Mouse (Mus musculus) induced T-regulatory cell, adult 2 months (primary cell): ENCODE measurements at regions not wholly inside any gene's neighbourhood (a gene's known extent, or its start where the extent isn't known, plus 50 kb on each side); places are given as distances from the start of the nearest gene placed in this dataset.

Experiments used
- DNase-seq: peaks from one replicate; pipeline ENCODE4 v3.0.0-alpha.2; 2012; ENCODE audit warnings: low read depth

DNA sequence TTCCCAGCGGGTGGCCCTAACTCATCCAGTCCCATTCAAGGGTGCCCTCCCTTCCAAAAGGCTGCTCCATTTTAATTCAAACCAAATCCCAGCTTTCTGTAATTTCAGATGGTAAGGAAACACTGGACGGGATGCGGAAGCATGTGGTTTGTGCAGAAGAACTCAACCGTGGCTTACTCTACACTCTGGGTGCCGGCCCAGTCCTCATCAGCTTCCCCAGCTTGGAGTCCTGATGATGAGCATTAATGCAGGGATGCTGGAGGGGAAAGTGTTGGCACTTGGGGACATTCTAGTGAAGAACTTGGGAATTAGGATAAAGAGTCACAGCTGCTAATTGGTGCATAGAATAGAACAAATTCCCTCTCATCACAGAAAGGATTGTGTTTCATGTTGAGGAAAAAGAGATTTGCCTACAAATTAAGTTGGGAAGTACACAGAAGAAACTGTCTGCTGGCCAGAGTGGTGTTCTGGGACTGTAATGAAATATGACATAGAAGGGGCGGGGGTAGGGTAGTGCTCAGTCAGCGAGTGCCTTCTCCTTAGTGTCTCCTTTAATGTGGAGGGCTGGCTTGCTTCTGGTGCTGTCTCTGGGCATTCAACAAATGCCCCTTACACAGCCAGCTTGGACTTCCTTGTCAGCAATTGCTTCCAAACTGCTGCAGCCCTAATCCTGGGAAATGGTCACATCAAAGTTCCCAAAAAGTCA is 285.0 kb upstream of the Bmper start:
- DNase-seq = no peak

GRCm38 (mm10) chr9:22944992-22945391 is 277.9 kb upstream of the Bmper start:
- DNase-seq = no peak

- no peak for DNase-seq
These were observed 277.4 kb upstream of the Bmper start for GRCm38 (mm10) chr9:22945426-22945955.

DNA sequence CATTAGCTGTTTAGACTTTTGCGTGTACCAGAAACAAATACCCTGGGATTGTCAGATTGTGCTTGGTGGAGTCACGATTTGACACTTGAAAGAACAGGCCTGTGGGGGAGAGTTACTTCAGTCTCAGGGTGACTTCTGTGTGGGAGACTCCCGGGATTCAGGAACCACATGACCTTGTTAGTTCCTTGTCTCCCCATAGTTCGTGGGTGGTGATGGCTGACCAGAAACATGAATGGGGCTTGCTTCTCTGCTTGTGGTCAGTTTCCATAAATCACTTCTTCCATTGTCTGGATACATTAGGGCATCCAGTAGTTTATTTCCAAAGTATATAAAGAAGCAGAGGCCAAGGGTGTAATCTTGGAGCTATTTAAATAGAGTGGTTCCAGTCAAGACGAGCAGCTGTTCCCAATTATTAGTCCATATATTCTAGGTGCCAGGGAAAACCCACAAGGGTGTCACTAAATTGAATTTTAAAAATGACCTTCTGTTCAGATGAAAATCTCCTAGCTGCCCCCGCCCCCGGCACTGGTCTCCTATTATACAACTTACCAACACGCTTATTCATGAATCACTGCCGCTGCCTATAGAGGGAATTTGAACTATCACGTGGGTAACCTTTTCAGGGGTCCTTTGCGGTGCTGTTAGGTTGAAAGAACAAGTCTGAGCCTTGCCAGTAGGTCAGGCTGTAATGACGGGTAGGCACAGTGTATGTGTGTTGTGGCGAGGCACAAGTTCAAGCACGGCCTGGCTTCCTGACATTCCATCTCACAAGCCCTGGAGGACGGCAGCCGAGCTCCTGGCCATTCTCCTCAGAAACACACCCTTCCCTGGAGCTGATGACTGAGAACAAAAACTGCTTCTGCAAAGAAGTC is 270.1 kb upstream of the Bmper start:
- no peak for DNase-seq

DNA sequence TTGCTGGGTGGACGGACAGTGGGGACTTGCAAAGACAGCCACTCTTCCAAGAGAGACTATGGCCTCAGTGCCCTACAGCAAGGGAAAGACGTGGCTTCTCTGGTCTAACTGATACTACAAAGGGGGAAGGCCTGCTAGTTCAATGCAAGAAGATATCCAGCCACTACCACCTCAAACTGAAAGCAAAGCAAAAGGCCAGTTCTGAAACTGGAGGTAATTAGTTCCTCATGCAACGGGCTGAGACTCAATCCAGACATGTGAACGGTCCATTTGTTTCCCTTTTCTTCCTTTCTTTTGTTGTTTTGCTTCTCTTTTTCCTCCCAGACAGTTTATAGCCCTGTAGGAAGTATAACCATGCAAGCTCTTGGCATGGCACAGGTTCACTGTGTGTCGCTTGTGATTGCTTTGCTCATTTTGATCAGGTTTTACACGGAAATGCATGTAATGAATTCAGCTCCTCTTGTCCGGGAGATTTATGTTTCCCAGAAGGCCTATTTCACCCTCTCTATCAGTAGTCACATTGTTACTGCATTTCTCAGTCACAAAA is 260.5 kb upstream of the Bmper start:
- DNase-seq = no peak

DNA sequence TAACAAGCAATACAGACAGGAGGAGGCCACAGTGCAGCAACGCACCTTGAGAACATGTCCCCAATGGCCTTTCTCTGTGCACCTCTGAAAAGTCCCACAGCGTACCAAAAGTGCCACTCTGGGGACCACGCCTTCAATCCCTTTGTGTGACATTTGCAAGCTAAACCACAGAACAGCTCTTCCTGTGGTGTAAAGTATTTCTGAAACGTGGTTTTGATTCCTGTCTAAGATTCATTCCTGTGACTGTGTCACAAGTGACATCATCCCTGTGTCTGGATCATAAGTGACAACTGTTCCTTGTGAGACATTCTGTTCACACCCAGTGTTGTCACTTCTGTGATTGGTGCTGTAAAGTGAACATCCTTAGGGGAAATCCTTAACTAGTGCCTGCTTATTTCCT is 251.6 kb upstream of the Bmper start:
- DNase-seq = peak; percentile 61

DNA sequence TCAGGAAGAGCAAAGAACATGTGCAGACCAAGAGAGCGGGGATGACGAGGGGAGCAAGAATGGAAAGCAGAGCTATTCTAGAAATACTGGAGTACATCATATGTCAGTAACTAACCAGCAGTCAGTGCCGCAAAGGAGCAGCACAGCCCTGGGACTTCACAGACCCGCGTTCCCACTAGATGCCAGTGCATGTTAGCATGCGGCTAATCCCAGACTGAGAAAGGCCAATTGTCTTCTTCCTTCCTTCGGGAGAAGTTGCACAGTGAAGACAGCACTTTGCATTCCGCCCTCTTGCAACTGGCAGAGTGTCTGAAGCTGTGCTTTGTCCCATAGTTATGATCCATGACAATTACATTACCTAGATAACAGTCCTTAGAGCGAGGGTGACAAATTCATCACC is 246.1 kb upstream of the Bmper start:
- no peak for DNase-seq

DNA sequence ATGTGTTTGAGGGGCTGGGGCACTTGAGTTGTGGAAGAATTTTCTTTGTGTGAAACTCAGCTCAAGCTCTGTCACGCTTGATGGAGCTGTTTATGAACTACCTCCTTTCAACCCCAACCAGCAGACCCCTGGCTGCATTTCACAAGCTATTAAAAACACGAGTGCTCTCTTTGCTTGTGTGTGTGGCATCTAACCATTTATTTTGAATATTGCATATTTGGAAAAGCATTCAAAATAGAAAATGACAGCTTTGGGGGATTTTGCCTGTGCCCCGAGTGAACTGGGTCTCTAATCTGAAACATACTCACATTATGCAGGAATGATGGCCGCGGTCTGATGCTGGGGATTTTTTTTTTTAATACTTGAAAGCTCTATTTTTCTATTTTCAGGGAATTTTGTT is 243.2 kb upstream of the Bmper start:
- DNase-seq = no peak

GRCm38 (mm10) chr9:22989508-22989907 is 233.4 kb upstream of the Bmper start:
- no peak for DNase-seq

- no peak for DNase-seq
These were observed 229.3 kb upstream of the Bmper start for GRCm38 (mm10) chr9:22993531-22993930.

GRCm38 (mm10) chr9:22995564-22995963 is 227.3 kb upstream of the Bmper start:
- DNase-seq = no peak

DNA sequence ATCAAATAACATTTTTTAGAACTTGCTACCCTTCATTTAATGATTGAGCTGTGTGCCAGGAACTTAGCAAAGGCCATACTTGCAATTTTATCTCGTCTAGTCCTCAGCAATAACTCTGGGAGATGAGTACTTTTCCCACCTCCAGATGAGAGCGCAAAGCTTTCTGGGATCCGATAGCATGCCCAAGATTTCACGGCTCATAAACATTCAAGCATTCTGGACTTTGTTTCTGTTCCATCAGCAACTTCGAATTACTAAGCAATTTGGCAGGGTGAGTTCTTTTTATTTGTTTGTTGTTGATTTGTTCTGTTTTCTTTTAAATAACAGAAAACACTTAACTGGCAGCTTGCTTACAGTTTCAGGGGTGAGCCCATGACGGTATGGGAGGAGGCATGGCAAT is 224.6 kb upstream of the Bmper start:
- DNase-seq = no peak

DNA sequence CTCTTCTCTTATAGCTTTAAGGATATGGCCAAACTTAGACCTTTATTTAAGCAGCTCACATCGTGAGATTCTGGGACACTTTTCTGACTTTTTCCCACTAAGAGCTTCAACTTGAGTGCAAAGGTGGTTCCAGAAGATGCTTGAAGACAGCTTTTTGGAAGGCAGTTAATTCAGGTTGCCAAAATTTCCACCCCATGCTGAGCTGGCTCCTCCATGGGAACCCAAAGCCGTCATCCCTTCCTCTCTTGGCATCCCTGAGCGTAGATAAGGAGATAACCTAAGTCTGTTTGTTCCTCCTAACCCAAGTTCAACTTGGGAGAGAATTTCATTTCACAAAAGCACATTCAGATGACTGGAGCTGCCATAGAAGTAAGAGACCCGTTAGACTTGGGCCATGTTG is 223.7 kb upstream of the Bmper start:
- DNase-seq = no peak

- DNase-seq = no peak
These were observed 222.7 kb upstream of the Bmper start for GRCm38 (mm10) chr9:23000200-23000599.

- no peak for DNase-seq
These were observed 219.4 kb upstream of the Bmper start for GRCm38 (mm10) chr9:23003195-23004061.

- DNase-seq = no peak
These were observed 217.9 kb upstream of the Bmper start for GRCm38 (mm10) chr9:23005005-23005404.

GRCm38 (mm10) chr9:23009462-23010183 is 213.3 kb upstream of the Bmper start:
- no peak for DNase-seq

DNA sequence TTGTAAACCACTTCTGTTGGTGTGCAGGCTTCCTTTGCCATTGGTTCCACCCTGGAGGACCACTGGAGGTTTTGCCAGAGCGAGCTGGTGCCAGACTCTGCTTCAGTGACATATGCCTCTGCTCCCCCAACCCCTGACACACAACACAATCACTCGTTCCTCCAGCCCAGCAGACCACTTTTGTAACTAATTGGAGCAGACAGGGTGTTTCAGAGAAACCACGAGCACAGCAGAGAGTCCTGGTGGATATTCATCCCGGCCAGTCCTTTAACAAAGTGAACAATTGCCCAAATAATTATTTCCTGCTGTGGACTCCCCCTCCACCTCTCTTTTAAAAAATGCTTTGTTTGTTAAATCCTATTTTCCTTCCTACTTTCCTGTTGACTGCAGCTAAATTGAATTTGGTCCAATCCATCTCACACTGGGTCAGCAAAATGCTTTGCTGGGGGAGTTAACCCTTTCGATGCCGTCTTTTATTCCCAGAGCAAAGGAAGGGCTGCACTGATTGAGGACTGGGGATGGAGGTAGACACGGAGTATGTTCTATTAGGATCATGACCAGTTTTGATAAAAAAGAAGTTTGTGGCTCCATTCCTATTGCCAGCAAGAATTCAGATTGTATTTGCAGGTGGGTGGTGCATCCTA is 211.4 kb upstream of the Bmper start:
- no peak for DNase-seq

GRCm38 (mm10) chr9:23012130-23012529 is 210.7 kb upstream of the Bmper start:
- DNase-seq = no peak

DNA sequence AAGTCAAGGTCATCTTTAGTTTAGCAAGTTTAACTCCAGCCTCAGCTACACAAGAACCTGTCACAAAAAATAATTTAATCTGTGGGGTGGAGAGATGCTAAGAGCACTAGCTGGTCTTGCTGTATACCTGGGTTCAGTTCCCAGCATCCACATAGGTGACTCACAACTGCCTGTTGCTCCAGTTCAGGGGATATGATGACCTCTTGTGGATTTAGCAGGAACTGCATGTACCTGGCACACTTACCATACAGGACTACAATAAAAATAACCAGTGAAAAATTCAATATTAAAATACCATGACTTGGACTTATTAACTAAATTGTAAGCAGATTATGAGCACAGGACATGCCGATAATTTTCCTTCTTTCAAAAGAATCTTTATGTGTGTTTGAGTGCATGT is 206.1 kb upstream of the Bmper start:
- DNase-seq = peak; percentile 26

GRCm38 (mm10) chr9:23024061-23024460 is 198.8 kb upstream of the Bmper start:
- no peak for DNase-seq
